Mouse (Mus musculus) stomach, embryonic 15.5 days (tissue): Measurements from ENCODE around the gene Pla2g2f. TPM values are rescaled to one million over a fixed set of nuclear protein-coding genes. Genes with fewer than 3 reads are reported as not detected.

Source experiments
- polyA plus RNA-seq: library from polyadenylated mRNA; unstranded; fragments of >200 nt; fragmentation: Nextera tagmentation; extraction: Ambion mirVana; gene quantifications from 2 replicates; pipeline ENCODE4 v1.2.1, GENCODE M21; 2015

Gene Pla2g2f
- polyA plus RNA-seq, 1 experiment from 2014 or later = 1.3 TPM

Other genes starting within 250 kb of the Pla2g2f start
- gene Vwa5b1, start 121.7 kb downstream of the Pla2g2f start, polyA plus RNA-seq = 0.32 and 0.37 TPM in 2 replicates
- 0.18 and 0.39 TPM in 2 replicates for gene Pla2g2c, start 32.8 kb downstream of the Pla2g2f start, polyA plus RNA-seq
- gene Ubxn10, start 20.5 kb downstream of the Pla2g2f start, polyA plus RNA-seq = 1.3 and 1.6 TPM in 2 replicates
- gene Pla2g2d, start 18.1 kb upstream of the Pla2g2f start, polyA plus RNA-seq = 0.62 and 1.1 TPM in 2 replicates
- 0.18 and 0.32 TPM in 2 replicates for gene Pla2g5, start 105.9 kb upstream of the Pla2g2f start, polyA plus RNA-seq
- gene Gm13030, start 116.3 kb upstream of the Pla2g2f start, polyA plus RNA-seq = not detected in 2 replicates
- not detected in 2 replicates for gene Pla2g2e, start 120.3 kb upstream of the Pla2g2f start, polyA plus RNA-seq
- gene Otud3, start 156.3 kb upstream of the Pla2g2f start, polyA plus RNA-seq = 6.8 and 8.1 TPM in 2 replicates
- 22.7 and 26.1 TPM in 2 replicates for gene Rnf186, start 209.5 kb upstream of the Pla2g2f start, polyA plus RNA-seq
- 9.2 and 9.4 TPM in 2 replicates for gene Tmco4, start 215.3 kb upstream of the Pla2g2f start, polyA plus RNA-seq